Mouse (Mus musculus) liver, adult 2 months (tissue): ENCODE measurements around the gene Rnf186. TPM values are rescaled to one million over a fixed set of nuclear protein-coding genes. Genes with fewer than 3 reads are reported as not detected.

Experiments used
- DNase-seq: peaks from one replicate; pipeline ENCODE4 v3.0.0-alpha.2; 2011; ENCODE audit warnings: low read depth, low spot score; ENCODE audit errors: extremely low read depth
- H3K27ac ChIP-seq: fragments of 200-500 bp; replicated peaks from 2 replicates; pipeline ENCODE4 v1.5.1; 2012; ENCODE audit warnings: low read depth, mild to moderate bottlenecking, control low read depth, inconsistent platforms, low read length; ENCODE audit not compliant: insufficient read depth
- H3K27me3 ChIP-seq: fragments of 200-500 bp; 2 replicates; pipeline ENCODE4 v1.6.1; 2012; ENCODE audit warnings: mild to moderate bottlenecking, moderate library complexity, low read length, inconsistent platforms; ENCODE audit not compliant: control insufficient read depth, insufficient read depth
- H3K36me3 ChIP-seq: fragments of 200-500 bp; 2 replicates; pipeline ENCODE4 v1.6.1; 2012; ENCODE audit warnings: low read length, inconsistent platforms; ENCODE audit not compliant: control insufficient read depth, insufficient read depth
- H3K4me1 ChIP-seq: fragments of 200-500 bp; 2 replicates; pipeline ENCODE4 v1.6.1; 2011; ENCODE audit warnings: low read length; ENCODE audit not compliant: control insufficient read depth, insufficient read depth
- H3K4me3 ChIP-seq: fragments of 200-500 bp; 2 replicates; pipeline ENCODE4 v1.5.1; 2011; ENCODE audit warnings: low read depth, mild to moderate bottlenecking, control low read depth, low read length, moderate library complexity; ENCODE audit not compliant: insufficient read depth
- H3K79me2 ChIP-seq: fragments of 200-500 bp; 2 replicates; pipeline ENCODE4 v1.6.1; 2012; ENCODE audit warnings: inconsistent platforms, mild to moderate bottlenecking, low read length, moderate library complexity; ENCODE audit not compliant: control insufficient read depth, insufficient read depth
- H3K9ac ChIP-seq: fragments of 200-500 bp; 2 replicates; pipeline ENCODE4 v1.6.1; 2012; ENCODE audit warnings: low read depth, mild to moderate bottlenecking, control low read depth, inconsistent platforms, low read length
- CTCF ChIP-seq: fragments of 200-500 bp; IDR thresholded peaks from 2 replicates; pipeline ENCODE4 v1.5.1; 2011; ENCODE audit warnings: low read depth, low read length, control low read depth
- POLR2A ChIP-seq: fragments of 200-500 bp; IDR thresholded peaks from 2 replicates; pipeline ENCODE4 v1.6.1; 2011; ENCODE audit warnings: low read length, control low read depth; ENCODE audit not compliant: insufficient read depth; ENCODE audit errors: extremely low read depth
- WGBS: fragments of 180-500 bp; shearing (Covaris S2); methylation state at CpG from one replicate; pipeline ENCODE4 v1.1.7; 2018; 5-methylcytosine and 5-hydroxymethylcytosine counted together
- polyA plus RNA-seq: library from polyadenylated mRNA; depleted of rRNA; stranded (reverse); fragments of >200 nt; gene quantifications from 2 replicates; pipeline ENCODE4 v1.2.3, GENCODE M21; 2012; rRNA removed
- total RNA-seq: library from RNA; depleted of rRNA; stranded (reverse); fragments of >200 nt; gene quantifications from 2 replicates; pipeline ENCODE4 v1.2.3, GENCODE M21; 2014; rRNA removed

The Rnf186 gene
- total and polyA plus RNA-seq, 2 experiments, result 5.5 to 25.8 TPM

DNA sequence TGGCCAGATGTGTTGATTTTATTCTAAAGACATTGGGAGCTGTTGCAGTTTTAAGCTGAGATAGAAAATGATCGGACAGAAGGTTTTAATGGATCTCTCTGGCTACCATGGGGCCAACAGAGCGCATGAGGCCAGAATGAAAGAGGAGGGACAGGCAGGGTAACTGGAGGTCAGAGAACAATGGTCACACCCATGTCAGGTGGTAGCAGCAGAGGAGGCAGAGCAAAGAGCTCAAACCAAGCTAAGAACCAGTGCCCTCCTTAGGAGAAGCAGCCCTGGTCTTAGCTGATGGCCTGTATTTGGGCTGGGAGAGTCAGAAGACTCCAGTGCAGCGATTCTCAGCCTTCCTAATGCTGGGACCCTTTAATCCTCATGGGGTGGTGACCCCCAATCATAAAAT is 40.4 kb downstream of the Rnf186 start:
- peaks cover under 1% of the 10 kb centered on the region; the same call in 1 of the 2 replicates for H3K36me3 ChIP-seq
- no peaks in the 10 kb centered on the region for H3K79me2 ChIP-seq
- H3K27me3 ChIP-seq, result no peaks in the 10 kb centered on the region
- H3K27ac ChIP-seq, result no peak overlapping the region
- H3K4me3 ChIP-seq, result no peak overlapping the region
- TF ChIP-seq CTCF, result no peak
- TF ChIP-seq POLR2A, result no peak
- WGBS, result 85% methylated on average over 3 of the region's 3 CpGs
- no peak overlapping the region for H3K9ac ChIP-seq
- DNase-seq, result no peak
- peaks cover 9% of the 10 kb centered on the region for H3K4me1 ChIP-seq

DNA sequence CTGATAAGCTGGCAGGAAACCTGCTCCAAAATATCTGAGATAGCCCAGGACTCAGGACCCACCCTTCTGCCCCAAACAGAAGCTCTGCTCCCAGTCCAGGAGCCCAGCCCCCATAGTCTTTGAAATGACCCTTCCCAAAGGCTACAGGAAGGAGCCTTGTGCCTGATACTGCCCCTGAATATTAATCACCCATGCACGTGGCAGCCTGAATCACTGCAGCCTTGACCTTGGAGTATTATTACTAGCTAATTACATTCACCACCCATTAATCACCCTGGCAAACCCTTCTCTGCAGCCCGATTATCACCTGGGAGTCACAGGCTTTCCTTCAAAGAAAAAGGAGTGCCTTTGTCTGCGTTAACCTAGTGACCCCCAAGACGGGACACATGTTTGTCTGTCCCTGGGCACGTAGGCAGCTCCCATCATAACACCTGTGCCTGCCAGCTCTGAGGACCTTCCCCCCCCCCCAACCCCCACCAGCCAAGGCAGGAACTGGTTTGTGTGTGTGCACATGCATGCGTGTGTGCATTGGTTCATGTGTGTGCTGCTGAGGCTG is 41.1 kb downstream of the Rnf186 start:
- H3K9ac ChIP-seq, result no peak overlapping the region
- H3K4me1 ChIP-seq, result peaks cover 9% of the 10 kb centered on the region
- H3K4me3 ChIP-seq, result no peak overlapping the region
- H3K36me3 ChIP-seq, result peaks cover 2% of the 10 kb centered on the region; the same call in 1 of the 2 replicates
- no peak for DNase-seq
- H3K27me3 ChIP-seq, result no peaks in the 10 kb centered on the region
- H3K79me2 ChIP-seq, result no peaks in the 10 kb centered on the region
- WGBS, result 74% methylated on average over 6 of the region's 6 CpGs
- no peak for TF ChIP-seq POLR2A
- no peak for TF ChIP-seq CTCF
- no peak overlapping the region for H3K27ac ChIP-seq

DNA sequence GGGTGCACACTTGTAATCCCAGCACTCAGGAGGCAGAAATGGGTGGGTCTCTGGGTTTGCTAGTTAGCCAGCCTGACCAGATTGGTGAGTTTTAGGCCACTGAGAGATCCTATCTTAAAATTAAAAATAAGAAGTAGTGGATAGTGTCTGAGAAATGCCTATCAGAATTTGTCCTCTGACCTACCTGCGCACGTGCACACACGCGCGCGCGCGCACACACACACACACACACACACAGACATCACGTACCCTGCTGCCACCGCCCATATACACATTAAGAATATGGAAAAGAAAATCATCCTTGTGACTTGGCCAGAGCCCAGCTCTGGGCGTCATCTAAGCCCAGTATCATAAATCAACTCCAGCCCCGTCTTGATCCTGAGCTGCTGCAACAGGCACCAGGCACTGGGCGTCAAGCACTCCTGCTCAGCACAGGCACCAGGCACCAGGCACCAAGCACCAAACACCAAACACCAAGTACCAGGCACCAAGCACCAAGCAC is 44.3 kb downstream of the Rnf186 start:
- Histone ChIP-seq H3K79me2 (no peaks in the 10 kb centered on the region), H3K27me3 (no peaks in the 10 kb centered on the region), H3K36me3 (peaks cover 2% of the 10 kb centered on the region; the same call in 1 of the 2 replicates), H3K4me3 (no peak overlapping the region), H3K27ac (no peak overlapping the region), H3K9ac (no peak overlapping the region), H3K4me1 (no peaks in the 10 kb centered on the region)
- DNase-seq, result no peak
- TF ChIP-seq POLR2A (no peak), CTCF (no peak)
- over 99% methylated on average over 13 of the region's 13 CpGs for WGBS

DNA sequence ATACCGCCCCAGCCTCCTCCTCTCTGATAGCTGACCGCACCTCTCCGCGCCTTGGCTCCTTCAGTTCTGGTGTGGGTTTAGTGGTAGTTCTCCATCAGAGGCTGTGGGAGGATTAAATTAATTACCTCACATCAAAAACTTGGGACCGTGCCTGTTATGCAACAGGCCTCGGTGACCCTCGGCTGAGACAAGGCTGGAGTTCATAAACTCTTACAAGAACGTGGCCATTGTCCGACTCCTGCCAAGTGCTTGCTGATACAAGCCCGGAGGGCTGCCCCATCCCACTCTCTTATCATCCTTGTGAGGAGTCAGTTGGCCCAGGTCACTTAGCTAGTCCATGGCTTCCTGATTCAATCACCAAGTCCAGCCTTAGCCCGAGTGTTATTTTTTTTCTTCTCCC is 46.4 kb downstream of the Rnf186 start:
- no peak overlapping the region for H3K27ac ChIP-seq
- H3K79me2 ChIP-seq, result no peaks in the 10 kb centered on the region
- no peak overlapping the region for H3K4me3 ChIP-seq
- H3K9ac ChIP-seq, result no peak overlapping the region
- no peaks in the 10 kb centered on the region for H3K27me3 ChIP-seq
- TF ChIP-seq CTCF, result no peak
- no peak for TF ChIP-seq POLR2A
- no peak for DNase-seq
- WGBS, result 88% methylated on average over 11 of the region's 11 CpGs
- H3K4me1 ChIP-seq, result no peaks in the 10 kb centered on the region
- H3K36me3 ChIP-seq, result peaks cover 2% of the 10 kb centered on the region; the same call in 1 of the 2 replicates

DNA sequence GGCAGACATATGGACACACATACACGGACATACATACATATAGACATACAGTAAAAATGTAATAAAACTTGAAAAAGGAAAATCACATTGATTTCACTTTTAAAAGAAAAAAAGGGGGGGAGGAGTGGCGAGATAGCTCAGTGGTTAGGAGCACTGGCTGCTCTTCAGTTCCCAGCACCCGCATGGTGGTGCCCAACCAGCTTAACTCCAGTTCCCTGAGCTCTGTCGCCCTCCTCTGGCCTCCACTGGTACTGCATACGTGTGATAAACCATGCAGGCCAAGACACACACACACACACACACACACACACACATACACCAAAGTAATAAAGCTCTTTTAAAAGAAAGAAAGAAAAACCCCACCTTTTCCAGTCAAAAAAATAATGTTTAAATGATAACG is 47.9 kb downstream of the Rnf186 start:
- 87% methylated on average over 6 of the region's 6 CpGs for WGBS
- Histone ChIP-seq H3K27me3 (no peaks in the 10 kb centered on the region), H3K9ac (no peak overlapping the region), H3K4me3 (no peak overlapping the region), H3K36me3 (peaks cover 2% of the 10 kb centered on the region; the same call in 1 of the 2 replicates), H3K79me2 (no peaks in the 10 kb centered on the region), H3K27ac (no peak overlapping the region), H3K4me1 (no peaks in the 10 kb centered on the region)
- peak; percentile 72 for TF ChIP-seq CTCF
- no peak for TF ChIP-seq POLR2A
- no peak for DNase-seq

Other genes with a start within 250 kb of the Rnf186 start
- gene Pla2g2c, start 242.3 kb upstream of the Rnf186 start, total RNA-seq, result not detected in 2 replicates
- gene Pla2g2c, start 242.3 kb upstream of the Rnf186 start, polyA plus RNA-seq, result not detected in 2 replicates
- gene Ubxn10, start 229.9 kb upstream of the Rnf186 start, total RNA-seq, result under 0.01 and 0.07 TPM in 2 replicates
- gene Ubxn10, start 229.9 kb upstream of the Rnf186 start, polyA plus RNA-seq, result 0.05 and 0.06 TPM in 2 replicates
- gene Pla2g2f, start 209.5 kb upstream of the Rnf186 start, total RNA-seq, result 0.13 TPM in 1 of 2 replicates, not detected in the other
- gene Pla2g2f, start 209.5 kb upstream of the Rnf186 start, polyA plus RNA-seq, result not detected in 2 replicates
- not detected in 2 replicates for gene Pla2g2d, start 191.4 kb upstream of the Rnf186 start, total RNA-seq
- not detected in 2 replicates for gene Pla2g2d, start 191.4 kb upstream of the Rnf186 start, polyA plus RNA-seq
- gene Pla2g5, start 103.6 kb upstream of the Rnf186 start, total RNA-seq, result 0.13 TPM in 1 of 2 replicates, not detected in the other
- gene Pla2g5, start 103.6 kb upstream of the Rnf186 start, polyA plus RNA-seq, result not detected in 2 replicates
- gene Gm13030, start 93.1 kb upstream of the Rnf186 start, total RNA-seq, result not detected in 2 replicates
- gene Gm13030, start 93.1 kb upstream of the Rnf186 start, polyA plus RNA-seq, result not detected in 2 replicates
- gene Pla2g2e, start 89.2 kb upstream of the Rnf186 start, total RNA-seq, result not detected in 2 replicates
- not detected in 2 replicates for gene Pla2g2e, start 89.2 kb upstream of the Rnf186 start, polyA plus RNA-seq
- 4.1 and 5.6 TPM in 2 replicates for gene Otud3, start 53.2 kb upstream of the Rnf186 start, total RNA-seq
- 4.1 and 5.1 TPM in 2 replicates for gene Otud3, start 53.2 kb upstream of the Rnf186 start, polyA plus RNA-seq
- 10.2 and 12.6 TPM in 2 replicates for gene Tmco4, start 5.8 kb downstream of the Rnf186 start, total RNA-seq
- gene Tmco4, start 5.8 kb downstream of the Rnf186 start, polyA plus RNA-seq, result 14.6 and 15.3 TPM in 2 replicates
- not detected in 2 replicates for gene Htr6, start 108.5 kb downstream of the Rnf186 start, total RNA-seq
- not detected in 2 replicates for gene Htr6, start 108.5 kb downstream of the Rnf186 start, polyA plus RNA-seq
- gene Nbl1, start 125.9 kb downstream of the Rnf186 start, total RNA-seq, result 0.37 and 1.7 TPM in 2 replicates
- 1.1 and 1.3 TPM in 2 replicates for gene Nbl1, start 125.9 kb downstream of the Rnf186 start, polyA plus RNA-seq
- 45.2 and 55.5 TPM in 2 replicates for gene Minos1, start 164.0 kb downstream of the Rnf186 start, total RNA-seq
- 26.3 and 29.7 TPM in 2 replicates for gene Minos1, start 164.0 kb downstream of the Rnf186 start, polyA plus RNA-seq
- gene Capzb, start 225.8 kb downstream of the Rnf186 start, total RNA-seq, result 51.4 and 58.5 TPM in 2 replicates
- 52.6 and 56.4 TPM in 2 replicates for gene Capzb, start 225.8 kb downstream of the Rnf186 start, polyA plus RNA-seq